Mouse (Mus musculus): ENCODE results near the gene Med24. TPM values are rescaled to one million over a fixed set of nuclear protein-coding genes. Genes with fewer than 3 reads are reported as not detected.
"Not testable (repeated sequence)": the region's sequence is repeated elsewhere in the genome, so short reads cannot be mapped to it uniquely, and the experiment has no call there.

Gene Med24
- total RNA-seq, 2 experiments from 2014 or later, result 93.8 to 103 TPM

DNA sequence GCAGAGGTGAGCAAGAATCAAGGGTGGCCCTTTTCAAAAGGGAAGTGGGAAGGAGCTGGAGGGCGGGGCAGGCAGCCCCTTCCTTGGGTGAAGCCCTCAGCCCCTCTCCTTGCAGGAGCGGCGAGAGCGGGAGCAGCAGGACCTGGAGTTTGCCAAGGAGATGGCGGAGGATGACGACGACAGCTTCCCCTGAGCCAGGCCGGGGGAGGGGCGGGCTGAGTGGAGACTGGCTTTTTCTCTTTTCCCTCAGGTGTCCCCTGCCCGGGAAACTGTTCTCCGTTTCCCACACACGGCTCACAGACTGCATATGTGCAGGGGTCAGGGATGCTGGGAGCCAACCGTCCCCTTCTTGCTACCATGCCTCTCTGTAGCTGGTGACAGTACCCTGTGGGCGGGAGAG is 33.8 kb downstream of the Med24 start:
- no peak for DNase-seq (ENCODE audit: low spot score in 2 of 2)

DNA sequence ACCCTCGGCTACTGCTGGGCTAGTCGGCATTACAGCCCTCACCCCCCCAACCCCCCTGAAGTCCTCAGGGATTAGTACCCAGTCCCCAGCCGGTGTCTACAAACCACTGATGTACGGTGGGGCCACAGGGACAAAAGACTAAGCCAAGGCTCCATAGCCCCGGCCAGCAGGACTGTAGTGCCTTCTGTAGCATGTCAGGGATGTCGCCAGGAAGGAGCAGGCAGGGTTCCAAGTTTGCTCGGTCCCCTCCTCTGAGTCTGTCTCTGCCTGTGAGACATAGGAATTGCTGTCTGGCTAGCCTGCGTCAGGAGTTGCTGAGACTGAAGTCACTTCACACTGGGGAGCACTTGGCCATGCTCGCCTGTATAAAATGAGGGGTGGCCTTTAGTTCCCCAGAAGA is 34.9 kb downstream of the Med24 start:
- DNase-seq (ENCODE audit: low spot score in 2 of 2), result no peak

DNA sequence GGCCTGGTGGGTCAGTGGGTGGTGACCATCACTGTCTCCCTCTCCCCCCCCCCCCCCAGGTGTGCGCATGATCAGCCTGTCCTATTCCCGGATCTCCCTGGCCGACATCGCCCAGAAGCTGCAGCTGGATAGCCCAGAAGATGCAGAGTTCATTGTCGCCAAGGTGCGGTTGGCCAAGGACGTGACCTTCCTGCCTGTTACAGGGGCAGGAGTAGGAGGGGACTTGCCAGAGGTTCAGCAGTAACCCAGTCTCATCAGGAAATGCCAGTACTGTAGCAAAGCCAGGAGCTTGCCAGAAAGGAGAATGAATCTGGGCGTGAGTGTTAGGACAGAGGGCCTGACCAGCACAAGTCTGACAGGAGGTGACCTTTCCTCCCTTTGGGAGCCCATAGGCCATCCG is 35.5 kb downstream of the Med24 start:
- no peak for DNase-seq (ENCODE audit: low spot score in 2 of 2)

DNA sequence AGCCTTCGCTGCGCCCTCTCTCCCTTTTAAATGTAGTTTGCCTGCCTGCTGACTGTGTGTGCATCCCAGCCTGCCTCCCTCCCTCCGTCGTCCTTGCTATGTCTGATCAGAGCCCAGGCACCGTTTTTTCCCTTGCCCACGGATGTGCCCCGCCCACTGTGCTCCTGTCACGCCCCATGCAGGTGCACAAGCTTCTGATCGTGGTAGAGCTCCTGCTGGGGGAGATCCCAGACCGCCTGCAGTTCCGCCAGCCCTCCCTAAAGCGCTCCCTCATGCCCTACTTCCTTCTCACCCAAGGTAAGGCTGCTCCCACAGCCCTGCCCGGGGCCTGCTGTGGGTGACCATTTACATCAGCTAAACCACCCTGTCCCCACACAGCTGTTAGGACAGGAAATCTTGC is 36.0 kb downstream of the Med24 start:
- no peak for DNase-seq (ENCODE audit: low spot score in 2 of 2)

DNA sequence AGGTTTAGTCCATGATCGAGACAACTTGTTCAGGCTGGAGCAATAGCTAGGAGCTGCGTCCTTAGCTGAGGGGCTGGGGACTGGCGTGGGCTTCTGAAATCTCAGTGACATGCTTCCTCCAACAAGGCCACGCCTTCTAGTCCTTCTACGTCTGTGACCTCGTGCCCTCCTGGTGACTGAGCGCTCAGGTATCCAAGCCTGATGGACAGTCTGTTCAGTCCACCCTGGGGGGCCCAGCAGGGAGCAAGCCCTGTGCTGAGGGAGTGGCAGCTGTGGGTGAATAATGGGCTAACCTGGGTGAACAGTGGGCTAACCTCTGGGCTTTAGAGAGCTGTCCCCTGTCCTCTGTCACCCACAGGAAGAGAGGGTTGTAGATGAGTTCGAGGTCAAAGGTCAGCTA is 41.2 kb downstream of the Med24 start:
- DNase-seq (ENCODE audit: low spot score in 2 of 2), result no peak

DNA sequence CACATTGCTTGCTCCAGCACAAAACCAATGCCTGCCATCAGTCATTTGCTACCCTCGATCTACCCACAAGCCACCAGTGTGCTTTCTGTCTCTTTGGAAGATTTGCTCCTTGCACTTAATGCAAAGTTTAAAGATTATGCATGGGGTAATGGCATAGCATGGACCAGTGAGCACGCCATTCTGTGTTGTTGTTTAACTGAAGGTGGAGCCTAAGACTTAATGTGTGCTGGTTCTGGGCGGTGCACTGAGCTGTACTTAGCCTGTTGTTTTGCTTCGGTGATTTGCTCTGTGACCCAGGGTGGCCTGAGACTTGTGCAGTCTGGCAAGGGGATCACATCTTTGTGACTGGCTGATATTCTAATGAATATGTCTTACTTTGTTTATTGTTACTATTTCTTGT is 42.3 kb downstream of the Med24 start:
- no peak for DNase-seq (ENCODE audit: low spot score in 2 of 2)

DNA sequence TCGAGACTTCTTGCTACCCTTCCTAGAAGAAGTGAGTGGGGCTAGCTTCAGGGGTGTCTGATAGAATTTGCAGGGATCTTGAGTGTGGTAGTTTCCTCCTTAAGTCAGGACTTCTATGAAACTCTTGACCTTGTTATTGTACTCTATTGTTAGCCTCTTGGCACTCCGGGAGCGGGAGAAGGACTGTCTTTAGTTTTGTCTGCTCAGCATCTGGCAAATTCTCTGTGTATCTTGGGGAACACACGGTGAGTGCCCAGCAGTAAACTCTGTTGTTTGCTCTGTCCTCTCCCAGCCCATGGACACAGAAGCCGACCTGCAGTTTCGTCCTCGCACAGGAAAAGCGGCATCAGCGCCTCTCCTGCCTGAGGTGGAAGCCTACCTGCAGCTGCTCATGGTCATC is 43.6 kb downstream of the Med24 start:
- no peak for DNase-seq (ENCODE audit: low spot score in 2 of 2)

DNA sequence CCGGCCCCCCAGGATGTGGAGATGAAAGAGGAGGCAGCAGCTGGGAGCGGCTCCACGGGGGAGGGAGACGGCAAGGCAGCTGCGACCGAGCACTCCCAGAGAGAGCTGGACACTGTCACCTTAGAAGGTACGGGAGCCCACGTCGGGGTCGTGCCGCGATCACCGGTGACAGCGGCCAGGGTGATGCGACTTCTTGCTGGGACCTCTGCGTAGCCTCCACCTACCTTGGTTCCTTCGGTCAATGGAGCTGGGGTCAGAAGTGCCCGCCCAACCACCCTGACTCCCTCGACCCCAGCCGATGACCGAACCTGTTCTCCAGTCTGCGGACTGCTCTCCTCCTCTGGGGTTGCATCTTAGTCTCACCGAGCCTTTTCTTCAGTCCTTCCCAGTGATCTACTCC is 46.4 kb downstream of the Med24 start:
- no peak for DNase-seq (ENCODE audit: low spot score in 2 of 2)

DNA sequence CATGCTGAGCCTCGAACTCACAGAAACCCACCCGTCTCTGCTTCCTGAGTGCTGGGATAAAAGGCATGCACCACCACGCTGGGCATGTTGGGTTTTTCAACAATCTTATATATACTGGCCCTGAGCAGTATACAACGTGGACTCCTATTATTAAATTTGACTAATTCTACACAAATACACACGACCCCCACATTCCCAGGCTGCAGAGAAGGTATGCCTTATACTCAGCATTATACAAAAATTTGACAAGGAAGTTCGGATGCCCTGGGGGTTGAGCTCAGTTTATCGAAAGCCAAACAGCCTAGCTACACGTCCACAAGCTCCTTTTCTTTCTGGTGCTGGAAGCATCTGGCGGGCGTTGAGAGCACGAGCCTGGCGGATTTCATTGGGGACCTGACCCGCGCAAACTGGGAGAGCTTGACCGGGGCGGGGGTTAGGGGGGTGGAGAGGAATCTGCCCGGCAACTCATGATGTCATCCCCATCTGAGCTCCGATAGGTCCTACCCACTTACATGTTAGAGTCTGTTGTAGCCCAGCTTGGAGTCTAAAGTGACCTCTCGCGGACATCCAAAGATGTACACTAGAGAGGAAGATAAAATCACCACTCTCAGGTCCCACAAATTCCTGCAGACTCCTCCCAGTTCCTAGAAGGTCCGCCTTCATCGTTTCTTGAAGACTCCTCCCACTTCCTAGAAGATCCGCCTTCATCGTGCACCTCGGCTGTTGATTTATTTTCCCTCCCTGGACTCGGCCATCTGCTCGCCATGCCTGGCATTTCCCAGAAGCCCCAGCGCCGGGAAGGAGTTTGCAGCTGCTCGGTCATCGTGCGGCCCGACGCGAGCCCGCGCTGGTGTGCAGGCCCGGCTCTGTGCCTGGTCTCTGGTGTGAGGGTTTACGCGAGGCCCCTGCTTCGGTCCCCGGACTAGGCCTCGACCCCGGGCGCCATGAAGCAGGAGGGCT is 47.2 kb downstream of the Med24 start, which contains the start of gene Psmd3:
Gene Psmd3, plus strand, starts transcription at position 769 of the 960 bp plus-strand sequence.
- peak; percentile 98 to 99 for DNase-seq (ENCODE audit: low spot score in 2 of 2)

DNA sequence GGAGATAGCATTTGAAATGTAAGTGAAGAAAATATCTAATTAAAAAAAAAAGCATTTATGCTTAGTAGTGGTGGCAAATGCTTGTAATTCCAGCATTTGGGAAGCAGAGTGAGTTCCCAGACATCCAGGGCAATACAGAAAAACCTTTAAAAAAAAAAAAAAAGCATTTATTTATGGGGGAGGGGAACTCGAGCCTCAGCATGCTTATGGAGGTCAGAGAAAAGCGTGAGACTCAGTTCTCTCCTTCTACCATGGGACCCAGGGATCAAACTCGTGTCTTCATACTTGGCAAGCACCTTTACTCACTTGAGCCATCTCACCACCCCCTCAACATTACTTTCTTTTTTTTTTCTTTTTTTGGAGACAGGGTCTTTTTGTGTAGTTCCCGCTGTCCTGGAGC is 48.0 kb downstream of the Med24 start:
- DNase-seq (ENCODE audit: low spot score in 2 of 2), result no peak

DNA sequence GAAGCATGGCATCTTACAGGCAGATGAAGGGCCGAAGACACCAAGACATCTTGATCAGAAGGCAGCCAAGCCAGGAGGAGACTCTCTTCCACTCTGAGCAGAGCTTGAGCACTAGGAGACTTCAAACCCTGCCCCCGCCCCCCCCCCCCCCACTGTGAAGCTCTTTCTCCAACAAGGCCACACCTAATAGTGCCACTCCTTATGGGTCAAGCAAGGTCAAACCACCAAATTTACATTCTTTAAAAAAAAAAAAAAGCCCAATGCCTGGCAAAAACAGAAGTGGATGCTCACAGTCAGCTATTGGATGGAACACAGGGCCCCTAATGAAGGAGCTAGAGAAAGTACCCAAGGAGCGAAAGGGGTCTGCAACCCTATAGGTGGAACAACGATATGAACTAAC is 48.6 kb downstream of the Med24 start:
- DNase-seq (ENCODE audit: low spot score in 2 of 2), result not testable (repeated sequence)

DNA sequence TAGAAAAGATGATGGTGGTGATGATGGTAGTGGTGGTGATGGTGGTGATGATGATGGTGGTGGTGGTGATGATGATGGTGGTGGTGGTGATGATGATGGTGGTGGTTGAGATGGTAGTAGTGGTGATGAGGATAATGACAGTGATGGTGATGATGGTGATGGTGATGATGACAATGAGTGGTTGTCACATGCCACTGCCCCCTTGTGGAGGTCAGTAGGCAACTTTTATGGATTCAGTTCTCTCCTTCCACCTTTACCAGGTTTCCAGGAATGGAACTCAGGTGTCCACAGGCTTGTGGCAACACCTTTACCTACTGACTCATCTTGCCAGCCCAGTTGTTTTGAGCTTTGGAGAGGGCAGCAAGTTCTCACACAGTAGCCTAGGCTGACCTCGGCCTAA is 49.2 kb downstream of the Med24 start:
- no peak for DNase-seq (ENCODE audit: low spot score in 2 of 2)

DNA sequence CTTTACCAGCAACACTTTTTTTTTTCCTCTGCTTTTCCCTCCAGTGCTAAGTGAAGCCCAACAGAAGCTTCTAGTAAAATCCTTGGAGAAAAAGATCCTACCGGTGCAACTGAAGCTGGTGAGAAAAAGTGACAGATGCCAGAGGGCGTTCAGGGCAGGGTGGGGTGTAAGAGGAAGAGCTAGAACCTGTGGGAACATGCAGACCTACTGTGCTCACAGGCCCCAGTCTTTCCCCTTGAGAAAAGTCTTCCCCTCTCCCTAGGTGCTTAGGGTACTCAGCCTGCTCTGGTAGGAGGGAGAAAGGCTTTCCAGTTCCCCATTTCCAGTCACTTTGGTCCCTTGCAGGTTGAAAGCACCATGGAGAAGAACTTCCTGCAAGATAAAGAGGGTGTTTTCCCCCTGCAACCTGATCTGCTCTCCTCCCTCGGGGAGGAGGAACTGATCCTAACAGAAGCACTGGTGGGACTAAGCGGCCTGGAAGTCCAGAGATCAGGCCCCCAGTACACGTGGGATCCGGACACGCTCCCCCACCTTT is 53.3 kb downstream of the Med24 start:
- no peak for DNase-seq (ENCODE audit: low spot score in 2 of 2)

DNA sequence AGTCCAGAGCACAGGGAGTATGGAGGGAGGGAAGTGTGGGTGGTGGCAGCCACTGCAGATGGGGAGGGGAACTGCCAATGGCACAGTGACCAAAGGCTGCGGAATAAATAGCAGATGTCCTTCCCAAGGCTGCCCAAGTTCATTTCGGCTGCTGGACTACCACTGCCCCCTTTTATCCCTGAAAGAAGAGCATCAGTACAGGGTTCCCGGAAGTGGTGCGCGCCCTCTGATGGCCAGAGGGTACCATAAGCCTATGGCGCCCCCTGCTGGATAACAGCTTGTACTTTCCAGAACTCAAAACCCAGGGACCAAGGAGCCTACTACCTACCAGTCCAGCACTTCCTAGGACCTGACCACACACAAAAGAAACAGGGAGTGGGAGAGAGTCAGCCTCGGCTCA is 56.1 kb downstream of the Med24 start:
- DNase-seq (ENCODE audit: low spot score in 2 of 2), result peak; percentile 58 to 71

DNA sequence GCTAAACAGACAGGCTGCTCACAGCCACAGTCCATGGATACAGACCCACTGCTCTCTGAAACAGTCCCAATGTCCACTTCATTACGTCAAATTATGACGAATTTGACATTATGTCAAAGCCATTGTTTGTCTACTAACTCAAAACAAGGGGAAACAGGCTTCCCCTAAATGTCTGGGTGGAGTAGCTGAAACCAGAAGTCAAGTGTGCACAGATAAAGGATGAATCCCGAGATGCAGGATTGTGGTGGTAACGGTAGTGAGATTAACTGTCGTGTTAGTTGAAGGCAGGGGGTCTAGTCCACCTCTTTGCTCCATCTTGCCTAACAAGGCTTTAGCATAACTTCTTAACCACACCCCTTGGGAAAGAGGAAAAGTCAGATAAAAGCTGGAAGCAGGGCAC is 56.8 kb downstream of the Med24 start:
- DNase-seq (ENCODE audit: low spot score in 2 of 2), result no peak

DNA sequence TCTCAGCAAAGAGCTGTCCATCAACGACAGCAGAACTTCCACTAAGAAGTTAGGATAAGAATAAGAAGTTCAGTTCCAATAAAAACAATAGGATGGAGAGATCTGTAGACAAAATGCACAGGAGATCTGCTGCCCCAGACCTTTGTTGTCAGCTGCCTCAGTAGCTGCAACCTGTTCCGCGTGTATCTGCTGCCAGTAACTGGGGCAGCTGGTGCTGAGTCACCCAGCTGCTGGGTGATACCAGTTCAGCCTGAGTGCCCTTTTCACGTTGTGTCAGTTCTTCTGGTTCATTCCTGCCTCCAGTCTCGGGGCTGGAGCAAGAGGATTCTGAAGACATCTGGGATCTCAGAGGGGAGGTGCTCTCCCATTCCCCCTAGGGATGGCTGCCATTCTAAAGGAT is 57.4 kb downstream of the Med24 start:
- no peak for DNase-seq (ENCODE audit: low spot score in 2 of 2)

DNA sequence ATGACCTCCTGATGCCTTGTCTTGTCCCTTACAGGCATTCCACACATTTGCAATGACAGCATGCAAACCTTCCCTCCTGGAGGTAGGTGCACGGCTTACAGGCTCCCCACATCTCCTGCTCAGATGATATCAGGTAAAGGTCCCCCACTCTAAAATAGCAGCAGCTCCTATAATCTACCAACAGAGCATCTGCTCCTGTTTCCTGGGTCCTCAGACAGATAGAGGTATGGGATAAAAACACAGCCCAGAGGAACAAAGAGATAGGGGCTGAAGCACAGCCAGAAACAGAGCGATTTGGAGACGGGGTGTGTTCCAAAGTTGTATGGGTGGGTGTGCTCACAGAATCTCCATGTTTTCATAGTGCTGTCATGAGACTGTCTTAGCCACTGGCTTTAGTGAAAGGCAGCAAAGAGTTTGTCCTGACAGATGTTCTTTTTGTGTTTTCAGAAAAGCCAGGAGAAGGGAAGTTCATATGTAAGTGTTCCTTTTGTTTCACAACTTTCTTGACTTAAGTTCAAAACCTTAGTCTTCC is 57.9 kb downstream of the Med24 start:
- no peak for DNase-seq (ENCODE audit: low spot score in 2 of 2)

DNA sequence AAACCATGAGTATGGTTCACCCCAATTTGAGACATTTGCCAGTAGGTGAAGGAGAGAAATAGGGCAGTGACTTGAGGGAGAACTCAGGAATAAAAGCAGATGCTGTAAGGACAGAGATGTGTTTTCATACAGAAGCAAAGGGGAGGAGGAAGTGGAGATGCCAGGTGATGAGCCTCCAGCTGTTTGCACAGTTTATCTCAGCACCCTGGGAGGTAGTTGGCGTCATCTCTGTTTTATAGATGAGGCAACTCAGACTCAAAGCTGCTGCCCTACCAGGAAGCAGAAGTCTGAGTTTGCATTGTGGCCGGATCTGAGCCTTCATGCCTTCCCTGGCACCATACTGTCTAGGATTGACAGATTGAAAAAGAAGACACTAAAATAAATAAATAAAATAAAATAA is 60.3 kb downstream of the Med24 start:
- no peak for DNase-seq (ENCODE audit: low spot score in 2 of 2)

DNA sequence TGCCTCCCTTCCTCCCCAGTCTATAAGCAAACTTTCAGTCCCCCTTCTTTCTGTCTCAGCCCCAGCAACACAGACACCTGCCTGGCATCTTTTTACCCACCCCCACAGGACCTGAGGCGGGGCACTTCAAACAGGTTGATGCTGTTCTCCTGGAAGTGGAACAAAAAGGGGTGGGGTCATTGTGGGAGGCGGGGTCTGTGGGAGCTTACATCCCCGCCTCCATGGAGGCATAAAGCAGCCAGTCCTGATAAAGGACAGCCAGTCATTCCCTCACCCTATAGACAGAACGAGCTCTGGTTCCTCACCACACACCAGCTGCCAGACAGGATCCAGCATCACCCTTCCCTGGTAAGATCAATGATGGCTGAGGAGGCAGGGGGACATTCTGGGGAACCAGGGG is 65.1 kb downstream of the Med24 start, which contains the start of gene Gsdma:
Gene Gsdma, plus strand, starts transcription at position 261 of the 400 bp plus-strand sequence.
- DNase-seq (ENCODE audit: low spot score in 2 of 2), result no peak

DNA sequence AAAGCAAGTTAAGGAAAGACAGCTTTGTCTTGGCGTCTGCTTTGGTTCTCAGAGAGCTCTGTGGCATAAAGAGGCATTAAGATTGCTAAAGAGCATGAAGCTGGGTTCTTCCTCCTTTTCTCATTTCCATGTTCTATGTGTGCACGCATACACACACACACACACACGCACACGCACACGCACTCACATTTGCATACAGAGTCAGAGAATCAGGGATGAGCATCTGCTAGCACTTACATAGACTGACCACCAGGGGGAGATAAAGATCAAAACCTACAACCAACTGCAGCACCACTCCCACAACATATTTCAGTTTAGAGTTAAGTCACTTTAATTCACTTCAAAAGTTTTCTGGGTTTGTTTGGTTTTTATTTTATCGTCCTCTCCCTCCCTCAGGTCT is 68.7 kb downstream of the Med24 start:
- DNase-seq (ENCODE audit: low spot score in 2 of 2), result peak; percentile 29 to 47

DNA sequence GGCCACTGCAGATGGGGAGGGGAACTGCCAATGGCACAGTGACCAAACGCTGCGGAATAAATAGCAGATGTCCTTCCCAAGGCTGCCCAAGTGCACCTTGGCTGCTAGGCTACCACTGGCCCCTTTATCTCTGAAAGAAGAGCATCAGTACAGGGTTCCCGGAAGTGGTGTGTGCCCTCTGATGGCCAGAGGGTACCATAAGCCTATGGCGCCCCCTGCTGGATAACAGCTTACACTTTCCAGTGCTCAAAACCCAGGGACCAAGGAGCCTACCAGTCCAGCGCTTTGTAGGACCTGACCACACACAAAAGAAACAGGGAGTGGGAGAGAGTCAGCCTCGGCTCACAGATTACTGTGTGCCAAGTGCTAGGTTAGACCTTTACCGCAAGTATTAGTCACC is 74.2 kb downstream of the Med24 start:
- DNase-seq (ENCODE audit: low spot score in 2 of 2), result peak; percentile 21

Data from layer of hippocampus, postnatal 10 days (tissue).